Mouse (Mus musculus) heart, postnatal 0 days (tissue): ENCODE measurements around the gene Dock8.

ENCODE experiments used
- CTCF ChIP-seq: IDR thresholded peaks from 2 replicates; pipeline ENCODE4 v1.5.1; 2016; ENCODE audit warnings: antibody characterized with exemption, control low read depth, low read depth
- EP300 ChIP-seq: IDR thresholded peaks from 2 replicates; pipeline ENCODE4 v1.6.1; 2016; ENCODE audit warnings: antibody characterized with exemption, low read depth

GRCm38 (mm10) chr19:25246062-25246461, 246.7 kb downstream of the Dock8 start:
- no peak for TF ChIP-seq CTCF
- no peak for TF ChIP-seq EP300
